Mouse (Mus musculus): Measurements from ENCODE around the gene Ttll11. TPM values are rescaled to one million over a fixed set of nuclear protein-coding genes. Genes with fewer than 3 reads are reported as not detected.

Ttll11 gene
- polyA plus RNA-seq, 1 experiment from 2014 or later = 6.1 TPM

DNA sequence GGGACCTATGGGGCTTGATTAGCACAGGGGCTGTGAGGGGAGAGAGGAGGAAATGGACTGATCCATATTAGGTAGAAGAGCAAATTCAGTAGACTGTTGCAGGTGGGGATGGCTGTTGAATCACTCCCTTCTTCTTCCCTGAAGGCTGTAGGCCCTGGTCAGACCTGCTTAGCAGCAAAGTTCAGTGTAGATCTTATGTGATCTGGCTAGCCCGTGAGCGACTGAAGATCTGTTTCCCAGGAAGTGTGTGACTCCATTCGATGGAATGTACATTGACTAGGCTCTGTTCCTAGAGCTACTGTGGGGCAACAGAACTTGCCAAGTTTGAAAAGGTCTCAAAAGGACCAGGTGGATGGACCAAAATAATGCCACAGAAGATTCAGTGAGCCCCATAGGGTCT, 276.5 kb downstream of the Ttll11 start:
- Histone ChIP-seq H3K4me2 (ENCODE audit: low read depth, low read length) (no peak overlapping the region), H3K9me3 (ENCODE audit: control insufficient read depth, low read length) (no peaks in the 10 kb centered on the region), H3K4me1 (ENCODE audit: control insufficient read depth, insufficient read depth, low read length) (peaks cover 5% of the 10 kb centered on the region; the same call in 1 of the 2 replicates), H3K4me3 (ENCODE audit: low read depth, low read length) (no peak overlapping the region), H3K27me3 (ENCODE audit: control insufficient read depth, insufficient read depth, low read length) (no peaks in the 10 kb centered on the region), H3K27ac (ENCODE audit: low read depth, low read length) (peak overlapping the region; percentile 18; the same call in 1 of the 2 replicates), H3K36me3 (ENCODE audit: control insufficient read depth, insufficient read depth, low read length) (no peaks in the 10 kb centered on the region; the same call in 1 of the 2 replicates), H3K9ac (replicated peaks; ENCODE audit: low read depth, low read length) (no peak overlapping the region)
- ATAC-seq (ENCODE audit: low read depth) = no peak
- WGBS = 79% methylated on average over 3 of the region's 3 CpGs

DNA sequence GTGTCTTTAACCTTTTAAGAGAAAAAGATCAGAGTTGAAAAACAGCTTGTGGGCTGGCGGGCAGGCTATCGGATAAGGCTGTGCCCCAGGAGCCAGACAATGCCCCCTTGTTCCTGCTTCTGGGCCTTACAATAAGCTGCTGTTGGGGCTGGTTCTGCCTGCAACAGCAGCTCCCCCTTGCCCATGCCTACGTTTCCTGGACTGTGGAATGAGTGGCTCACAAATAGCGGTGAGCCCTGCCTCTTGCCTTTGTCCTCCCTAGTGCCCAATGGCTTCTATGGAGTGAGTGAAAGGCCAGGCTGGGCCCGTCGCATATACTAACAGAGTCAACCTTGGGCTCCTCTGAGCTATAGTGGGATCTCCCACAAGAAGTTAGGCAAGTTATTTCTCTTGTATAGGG, 277.1 kb downstream of the Ttll11 start:
- Histone ChIP-seq H3K9me3 (ENCODE audit: control insufficient read depth, low read length) (no peaks in the 10 kb centered on the region), H3K27me3 (ENCODE audit: control insufficient read depth, insufficient read depth, low read length) (no peaks in the 10 kb centered on the region), H3K36me3 (ENCODE audit: control insufficient read depth, insufficient read depth, low read length) (no peaks in the 10 kb centered on the region; the same call in 1 of the 2 replicates), H3K4me1 (ENCODE audit: control insufficient read depth, insufficient read depth, low read length) (peaks cover 5% of the 10 kb centered on the region; the same call in 1 of the 2 replicates), H3K9ac (replicated peaks; ENCODE audit: low read depth, low read length) (no peak overlapping the region), H3K27ac (ENCODE audit: low read depth, low read length) (peak overlapping the region; percentile 55), H3K4me3 (ENCODE audit: low read depth, low read length) (no peak overlapping the region), H3K4me2 (ENCODE audit: low read depth, low read length) (no peak overlapping the region)
- ATAC-seq (ENCODE audit: low read depth) = peak; percentile 20; the same call in 1 of the 2 replicates
- WGBS = 50% methylated on average over 6 of the region's 6 CpGs

DNA sequence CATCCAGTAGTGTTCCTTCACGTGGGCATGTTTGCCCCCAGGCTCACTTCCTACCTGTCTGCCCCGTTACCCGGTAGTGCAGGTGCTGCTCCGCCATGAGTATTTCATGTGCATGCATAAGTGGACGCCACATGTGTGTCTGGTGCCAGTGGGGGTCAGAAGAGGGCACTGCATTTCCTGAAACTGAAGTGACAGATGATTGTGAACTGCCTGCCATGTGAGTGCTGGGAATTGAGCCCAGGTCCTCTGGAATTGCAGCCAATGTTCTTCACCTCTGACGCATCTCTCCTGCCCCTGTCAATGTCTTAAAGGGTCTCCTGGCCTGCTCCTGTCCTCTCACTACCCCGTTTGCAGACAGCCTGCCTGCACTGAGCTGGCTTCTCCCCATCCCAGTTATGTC, 277.7 kb downstream of the Ttll11 start:
- no peak overlapping the region for H3K4me2 ChIP-seq (ENCODE audit: low read depth, low read length)
- no peak overlapping the region for H3K4me3 ChIP-seq (ENCODE audit: low read depth, low read length)
- no peaks in the 10 kb centered on the region for H3K27me3 ChIP-seq (ENCODE audit: control insufficient read depth, insufficient read depth, low read length)
- H3K36me3 ChIP-seq (ENCODE audit: control insufficient read depth, insufficient read depth, low read length) = no peaks in the 10 kb centered on the region
- ATAC-seq (ENCODE audit: low read depth) = no peak
- 95% methylated on average over 7 of the region's 7 CpGs for WGBS
- 0 out of 2 replicates have a peak overlapping the region, but pooled peaks have one; percentile 3 for H3K27ac ChIP-seq (ENCODE audit: low read depth, low read length)
- H3K9ac ChIP-seq (replicated peaks; ENCODE audit: low read depth, low read length) = no peak overlapping the region
- H3K9me3 ChIP-seq (ENCODE audit: control insufficient read depth, low read length) = no peaks in the 10 kb centered on the region
- H3K4me1 ChIP-seq (ENCODE audit: control insufficient read depth, insufficient read depth, low read length) = peaks cover 9% of the 10 kb centered on the region

Other genes starting within 250 kb of the Ttll11 start
- gene Ndufa8, start 69.5 kb upstream of the Ttll11 start, polyA plus RNA-seq (2014; fragmentation: Nextera tagmentation; extraction: Ambion mirVana) = 302 and 344 TPM in 2 replicates
- 0.40 and 1.3 TPM in 2 replicates for gene Morn5, start 69.5 kb upstream of the Ttll11 start, polyA plus RNA-seq (2014; fragmentation: Nextera tagmentation; extraction: Ambion mirVana)
- gene Lhx6, start 125.5 kb upstream of the Ttll11 start, polyA plus RNA-seq (2014; fragmentation: Nextera tagmentation; extraction: Ambion mirVana) = 1.6 TPM in 1 of 2 replicates, not detected in the other
- 24.8 and 30.4 TPM in 2 replicates for gene Mrrf, start 156.5 kb upstream of the Ttll11 start, polyA plus RNA-seq (2014; fragmentation: Nextera tagmentation; extraction: Ambion mirVana)
- 138 and 145 TPM in 2 replicates for gene Rbm18, start 156.9 kb upstream of the Ttll11 start, polyA plus RNA-seq (2014; fragmentation: Nextera tagmentation; extraction: Ambion mirVana)

All from neural tube, embryonic 14.5 days (tissue).